Mouse (Mus musculus) lung, postnatal 10 days (tissue): ENCODE measurements around the gene Slc38a1.

ENCODE experiments used
- DNase-seq: peaks from one replicate; pipeline ENCODE4 v3.0.0; 2021

The Slc38a1 gene

DNA sequence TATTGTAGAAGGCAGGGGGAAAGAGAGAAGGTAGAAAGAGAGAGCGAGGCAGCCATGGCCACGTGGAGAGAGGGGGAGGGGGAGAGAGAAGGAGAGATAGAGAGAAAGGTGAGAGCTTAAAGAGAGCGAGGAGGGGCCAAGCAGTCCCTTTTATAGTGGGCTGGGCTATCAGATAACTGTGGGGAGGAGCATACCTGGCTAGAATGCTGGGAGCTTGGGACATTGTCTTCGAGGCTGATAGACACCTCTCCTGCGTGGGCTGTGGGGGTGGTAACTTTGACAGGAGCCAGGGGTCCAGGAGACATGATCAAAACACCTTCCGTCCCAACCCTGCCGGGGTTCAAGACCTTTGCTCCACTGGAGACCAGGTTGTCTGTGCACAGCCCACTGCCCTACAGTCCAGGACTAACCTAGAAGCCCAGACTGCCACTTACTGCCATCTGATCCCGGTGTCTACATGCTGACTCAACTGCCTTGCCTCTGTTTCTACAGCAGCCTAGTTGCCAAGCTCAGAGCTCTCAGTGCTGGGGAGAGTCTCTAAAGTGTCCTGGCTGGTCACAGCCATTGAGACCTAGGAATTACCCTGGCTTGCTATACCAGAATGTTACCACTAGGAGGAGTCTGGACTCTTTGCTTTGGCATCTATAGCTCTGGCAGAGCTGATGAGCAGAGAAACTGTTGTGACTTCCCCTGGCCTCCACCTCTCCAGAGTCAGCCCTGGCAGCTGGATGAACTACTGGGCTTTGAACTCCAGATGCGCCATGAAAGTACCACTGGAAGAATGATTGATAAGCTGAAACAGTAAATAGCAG is 90.9 kb downstream of the Slc38a1 start:
- peak; percentile 84 for DNase-seq

DNA sequence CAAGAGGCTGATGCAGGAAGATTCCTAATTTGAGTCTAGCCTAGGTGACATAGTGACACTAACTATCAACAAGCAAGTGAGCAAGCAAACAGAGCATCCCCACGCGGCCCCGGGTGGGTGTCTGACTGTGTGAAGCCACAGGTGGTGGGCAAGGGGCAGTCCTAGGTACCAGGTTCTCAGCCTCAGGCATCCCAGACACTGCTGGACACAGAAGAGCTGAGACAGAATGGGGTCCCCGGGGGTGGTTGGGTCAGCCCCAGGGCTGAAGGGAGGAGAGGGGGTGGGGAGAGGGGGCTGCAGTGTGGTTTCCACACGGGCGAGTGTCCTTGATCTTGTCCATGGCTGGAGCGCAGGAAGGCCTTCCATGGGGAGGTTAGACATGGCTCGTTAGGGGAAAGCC is 91.6 kb downstream of the Slc38a1 start:
- no peak for DNase-seq

DNA sequence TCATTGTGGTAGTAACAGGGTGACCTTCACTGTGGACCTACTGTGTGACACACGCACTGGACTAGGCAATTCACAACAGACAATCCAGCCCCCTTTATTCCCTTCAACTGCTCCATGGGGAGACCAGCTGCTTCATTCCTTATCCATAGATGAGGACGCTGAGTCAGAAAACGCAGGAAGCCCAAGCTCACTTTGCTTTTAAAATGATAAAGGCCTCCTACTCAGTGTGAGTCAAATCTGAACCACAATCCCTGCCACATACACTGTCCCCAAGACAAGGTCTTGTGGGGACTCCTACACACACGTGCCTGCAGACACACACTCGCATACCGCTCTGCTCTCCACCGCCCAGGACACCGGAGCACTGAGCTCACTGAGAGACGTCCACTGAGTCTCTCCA is 94.3 kb downstream of the Slc38a1 start:
- DNase-seq, result no peak

DNA sequence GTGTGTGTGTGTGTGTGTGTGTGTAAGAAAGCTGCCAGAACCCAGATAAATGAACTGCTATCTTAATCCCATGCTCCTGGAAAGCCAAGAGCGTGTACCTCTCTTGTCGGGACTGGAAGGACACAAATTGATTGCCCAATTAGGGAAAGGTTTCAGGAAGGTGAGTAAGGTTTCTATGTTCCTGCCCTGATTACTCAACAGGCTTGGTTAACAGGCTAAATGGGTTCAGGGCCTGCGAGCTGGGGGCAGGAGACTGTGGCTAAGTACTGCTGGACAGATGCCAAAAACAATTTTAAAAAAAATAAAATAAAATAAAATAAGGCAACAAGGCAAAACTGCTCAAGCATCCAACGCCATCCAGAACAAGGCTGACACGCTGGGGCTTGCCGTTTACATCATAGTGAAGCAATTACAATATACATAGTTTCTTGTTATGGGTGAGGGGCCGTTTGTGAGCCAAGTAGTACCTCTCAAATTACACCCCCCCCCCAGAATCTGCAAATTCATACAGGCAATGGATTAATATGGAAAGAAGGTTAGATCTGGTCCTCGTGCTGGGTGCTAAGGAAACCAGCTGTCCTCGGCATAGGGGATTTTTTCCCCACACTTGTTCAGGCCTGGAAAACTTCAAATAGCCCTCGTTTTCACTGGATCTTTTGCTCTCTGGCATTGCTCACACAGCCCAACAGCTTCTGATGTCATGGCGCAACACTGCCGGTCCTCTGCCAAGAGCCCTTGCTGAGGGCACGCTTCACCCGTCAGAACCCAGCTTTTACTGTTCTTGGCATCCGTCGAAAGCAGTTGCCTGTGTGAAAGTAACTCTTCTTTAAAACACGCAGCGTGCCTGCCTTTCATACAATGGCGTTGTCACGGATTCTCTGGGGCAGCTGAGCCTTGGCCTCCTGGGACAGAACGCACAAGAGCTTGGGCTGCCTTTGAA is 95.2 kb downstream of the Slc38a1 start:
- peak; percentile 75 for DNase-seq

DNA sequence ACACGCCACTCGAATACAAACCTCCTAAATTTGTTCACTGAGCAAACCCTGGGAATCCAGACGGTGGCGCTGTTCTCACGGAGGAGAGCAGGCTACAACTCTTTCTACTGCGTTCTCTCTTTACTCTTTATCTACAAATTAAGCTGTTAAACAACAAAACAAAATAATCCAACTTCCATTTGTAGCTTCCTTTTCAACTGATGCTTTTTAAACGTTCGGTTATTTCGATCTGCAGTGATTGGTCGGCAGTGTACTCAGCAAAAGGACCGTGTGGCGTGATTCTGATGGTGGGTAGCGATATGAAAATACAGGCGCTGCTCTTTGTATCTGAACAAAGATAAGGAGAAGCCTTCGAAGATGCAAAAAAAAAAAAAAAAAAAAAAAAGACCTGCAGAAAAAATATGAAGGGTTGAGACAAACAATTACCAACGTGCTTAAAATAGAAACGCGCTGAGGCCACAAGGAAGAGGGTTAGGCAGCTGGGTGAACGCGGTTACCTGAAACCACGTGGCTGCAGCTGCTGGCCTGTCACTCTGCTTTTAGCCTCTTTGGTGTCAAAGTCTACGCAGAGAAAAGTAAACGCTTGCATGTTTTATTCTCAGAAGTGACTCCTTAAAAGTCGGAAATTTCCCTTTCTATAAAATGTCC is 99.4 kb downstream of the Slc38a1 start:
- DNase-seq, result peak; percentile 71

DNA sequence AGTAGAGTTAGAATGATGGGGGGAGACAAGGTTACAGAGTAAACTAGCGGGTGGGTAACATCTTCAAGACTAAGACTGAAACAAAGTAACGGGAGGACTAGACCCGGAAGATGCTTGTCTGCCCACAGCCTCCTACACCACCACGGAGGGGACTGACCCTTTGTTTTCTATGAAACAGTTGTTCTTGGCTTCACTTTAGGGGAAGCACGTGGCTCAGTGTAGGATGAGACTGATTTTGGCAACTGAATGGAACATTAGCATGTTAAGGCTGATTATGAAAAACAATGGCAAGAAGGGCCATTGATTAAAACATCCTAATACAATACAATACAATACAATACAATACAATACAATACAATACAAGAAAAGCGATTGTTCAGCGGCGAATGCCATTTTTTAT is 100.6 kb downstream of the Slc38a1 start:
- DNase-seq, result no peak

DNA sequence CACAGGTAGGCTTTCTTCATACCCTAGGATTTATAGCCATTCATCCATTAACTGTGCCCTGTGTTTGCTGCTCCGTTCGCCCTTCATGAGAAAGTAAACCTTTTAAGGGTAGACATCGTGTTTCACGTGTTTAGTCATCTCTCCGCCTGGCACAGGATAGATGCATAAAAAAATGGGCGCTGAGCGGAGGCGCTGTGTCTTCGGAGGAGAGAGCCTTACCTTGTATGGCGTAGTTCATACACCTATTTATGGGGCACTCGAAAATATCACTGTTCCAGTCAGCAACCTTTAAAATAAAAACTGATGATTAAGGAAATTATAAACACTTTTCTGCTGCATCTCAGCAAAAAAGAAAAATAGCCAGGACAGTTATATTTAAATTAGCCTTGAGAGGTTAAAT is 105.4 kb downstream of the Slc38a1 start:
- DNase-seq, result no peak

DNA sequence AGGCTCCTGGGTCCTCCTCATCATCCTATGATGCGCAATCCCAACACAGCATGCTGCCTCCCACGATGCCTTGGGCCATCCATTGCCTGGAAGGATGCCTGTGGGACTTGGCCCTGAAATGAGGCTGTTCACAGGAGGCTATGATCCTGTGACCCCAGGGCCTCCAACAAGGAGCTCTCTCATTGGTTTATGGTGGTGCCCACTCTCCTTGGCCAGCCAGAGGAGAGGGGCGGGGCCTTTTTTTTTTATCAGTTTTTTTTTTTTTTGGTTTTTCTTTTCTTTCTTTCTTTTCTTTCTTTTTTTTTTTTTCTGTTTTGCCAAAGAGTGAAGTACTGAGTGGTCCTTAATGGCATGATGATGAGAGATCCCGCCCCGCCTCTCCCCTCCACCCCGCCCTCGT is 106.3 kb downstream of the Slc38a1 start:
- DNase-seq, result no peak

DNA sequence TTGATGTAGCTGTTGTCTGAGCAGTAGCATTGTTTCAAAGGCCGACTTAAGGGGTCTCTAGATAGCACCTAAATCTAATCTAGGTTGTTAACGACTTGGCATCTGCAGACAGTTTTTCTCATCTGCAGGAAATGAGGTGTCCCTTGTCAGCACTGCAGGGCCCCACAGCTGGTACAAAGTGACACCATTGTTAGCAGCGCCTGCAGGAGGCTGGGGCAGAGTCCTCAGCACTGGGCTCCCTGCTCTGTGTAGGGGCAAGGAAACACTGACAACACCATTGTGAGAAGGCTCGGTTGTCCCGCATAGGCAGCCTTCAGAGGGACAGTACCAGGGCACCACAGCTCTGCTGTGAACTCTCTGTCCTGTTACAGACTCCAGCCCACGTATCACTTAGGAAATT is 115.0 kb downstream of the Slc38a1 start:
- no peak for DNase-seq

DNA sequence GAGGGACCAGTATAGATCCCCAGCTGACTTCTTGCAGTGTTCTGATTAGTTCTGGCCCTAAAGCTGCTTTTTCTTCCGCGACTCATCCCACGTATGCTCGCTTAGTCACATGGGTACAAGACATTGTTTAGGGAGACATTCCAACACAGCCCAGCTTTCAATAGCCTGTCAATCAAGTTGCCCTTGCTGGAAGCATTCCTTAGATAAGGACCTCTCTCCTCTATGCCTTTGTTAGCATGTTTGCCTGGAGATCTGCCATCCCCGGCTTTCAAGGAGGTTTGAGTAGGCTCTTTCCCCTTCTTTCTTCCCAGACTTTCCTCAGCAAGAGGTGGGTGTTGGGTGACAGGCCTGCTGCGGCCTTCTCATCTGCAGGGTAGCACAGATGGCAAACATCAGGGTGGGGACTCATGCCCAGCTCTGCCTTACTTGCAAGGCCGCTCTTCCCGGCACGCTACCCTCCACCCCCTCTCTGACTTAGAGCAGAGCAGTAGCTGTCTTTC is 118.4 kb downstream of the Slc38a1 start:
- DNase-seq, result peak; percentile 77
